Mouse (Mus musculus) CH12.LX (cell line): ENCODE measurements around the gene Dync1i1. TPM values are rescaled to one million over a fixed set of nuclear protein-coding genes. Genes with fewer than 3 reads are reported as not detected.

Source experiments
- DNase-seq: peaks from one replicate; pipeline ENCODE4 v3.0.0-alpha.2; 2013; ENCODE audit errors: extremely low read depth
- H3K27ac ChIP-seq: 2 replicates; pipeline ENCODE4 v1.5.1; 2012; ENCODE audit warnings: low read depth, mild to moderate bottlenecking, control low read depth, moderate library complexity; ENCODE audit not compliant: insufficient read depth
- H3K27me3 ChIP-seq: replicated peaks from 2 replicates; pipeline ENCODE3; 2012; ENCODE audit warnings: inconsistent platforms
- H3K36me3 ChIP-seq, 2 experiments: replicated peaks in 1 of 2; 2 replicates each; pipeline versions ENCODE3 to v1.6.1; 2012; ENCODE audit warnings: inconsistent platforms in 1 of 2, low read length in 1 of 2, mild to moderate bottlenecking in 1 of 2, mixed read lengths in 1 of 2, moderate library complexity in 1 of 2; ENCODE audit not compliant: control insufficient read depth in 1 of 2, insufficient read depth in 1 of 2
- H3K4me1 ChIP-seq, 2 experiments: 2 replicates each; pipeline ENCODE4 v1.6.1; 2012; ENCODE audit warnings: inconsistent platforms in 1 of 2, moderate library complexity in 1 of 2; ENCODE audit not compliant: insufficient read depth in 2 of 2, control insufficient read depth in 1 of 2
- H3K4me2 ChIP-seq: 2 replicates; pipeline ENCODE4 v1.6.1; 2012; ENCODE audit warnings: low read depth, mild to moderate bottlenecking, control low read depth; ENCODE audit not compliant: poor library complexity, insufficient read depth, severe bottlenecking
- H3K4me3 ChIP-seq, 3 experiments: fragments of 150-350 bp in 1 of 3; sonication (generic) in 1 of 3; replicated peaks in 1 of 3; 2 replicates each; pipeline versions ENCODE3 to v1.5.1; 2011 to 2012; ENCODE audit warnings: low read depth in 2 of 3, low read length in 2 of 3, mild to moderate bottlenecking in 2 of 3, moderate library complexity in 2 of 3, control low read depth in 1 of 3, improper control_type of control experiment in 1 of 3, inconsistent platforms in 1 of 3, mixed read lengths in 1 of 3; ENCODE audit not compliant: poor library complexity in 1 of 3
- H3K79me2 ChIP-seq: replicated peaks from 2 replicates; pipeline ENCODE4 v1.6.1; 2012; ENCODE audit warnings: mild to moderate bottlenecking, moderate library complexity; ENCODE audit not compliant: control insufficient read depth, poor library complexity, insufficient read depth, severe bottlenecking; ENCODE audit errors: extremely low read depth
- H3K9ac ChIP-seq: 2 replicates; pipeline ENCODE4 v1.6.1; 2012; ENCODE audit warnings: low read depth, mild to moderate bottlenecking, control low read depth, moderate library complexity; ENCODE audit not compliant: insufficient read depth
- H3K9me3 ChIP-seq: replicated peaks from 2 replicates; pipeline ENCODE3; 2012; ENCODE audit warnings: low read length, inconsistent platforms, mixed read lengths
- BHLHE40 ChIP-seq: IDR thresholded peaks from 2 replicates; pipeline ENCODE4 v1.6.1; 2011; ENCODE audit warnings: mild to moderate bottlenecking, low read depth, low read length, improper control_type of control experiment
- CHD1 ChIP-seq: IDR thresholded peaks from 2 replicates; pipeline ENCODE4 v1.6.1; 2012; ENCODE audit warnings: low read depth, low read length, improper control_type of control experiment, inconsistent platforms
- CTCF ChIP-seq, 2 experiments: IDR thresholded peaks in 1 of 2; conservative IDR thresholded peaks in 1 of 2; 2 replicates each; pipeline ENCODE4 v1.5.1; 2011 to 2012; ENCODE audit warnings: low read depth in 2 of 2, low read length in 2 of 2, improper control_type of control experiment in 1 of 2, inconsistent platforms in 1 of 2, mild to moderate bottlenecking in 1 of 2, moderate library complexity in 1 of 2
- E2F4 ChIP-seq: IDR thresholded peaks from 2 replicates; pipeline ENCODE4 v1.6.1; 2011; ENCODE audit warnings: low read depth, low read length, improper control_type of control experiment; ENCODE audit not compliant: insufficient replicate concordance
- GABPA ChIP-seq: IDR thresholded peaks from 2 replicates; pipeline ENCODE4 v1.6.1; 2012; ENCODE audit warnings: low read depth, low read length, improper control_type of control experiment, inconsistent platforms; ENCODE audit not compliant: insufficient replicate concordance
- IRF4 ChIP-seq: IDR thresholded peaks from 2 replicates; pipeline ENCODE4 v1.6.1; 2014; ENCODE audit warnings: low read depth, mild to moderate bottlenecking, inconsistent platforms, low read length, improper control_type of control experiment
- MAFK ChIP-seq: IDR thresholded peaks from 2 replicates; pipeline ENCODE4 v1.6.1; 2011; ENCODE audit warnings: low read length, improper control_type of control experiment; ENCODE audit not compliant: insufficient replicate concordance
- MAX ChIP-seq: IDR thresholded peaks from 2 replicates; pipeline ENCODE4 v1.6.1; 2011; ENCODE audit warnings: low read length, improper control_type of control experiment
- MEF2A ChIP-seq: IDR thresholded peaks from 2 replicates; pipeline ENCODE4 v1.6.1; 2014; ENCODE audit warnings: low read depth, mild to moderate bottlenecking, inconsistent platforms, low read length, improper control_type of control experiment, borderline replicate concordance
- MYC ChIP-seq: IDR thresholded peaks from 2 replicates; pipeline ENCODE4 v1.6.1; 2011; ENCODE audit warnings: low read depth, mild to moderate bottlenecking, improper control_type of control experiment, low read length
- PAX5 ChIP-seq: IDR thresholded peaks from 2 replicates; pipeline ENCODE4 v1.6.1; 2012; ENCODE audit warnings: low read length, inconsistent platforms, mixed read lengths
- RAD21 ChIP-seq: IDR thresholded peaks from 2 replicates; pipeline ENCODE4 v1.6.1; 2011; ENCODE audit warnings: low read depth, mild to moderate bottlenecking, low read length, improper control_type of control experiment, moderate library complexity
- RCOR1 ChIP-seq: conservative IDR thresholded peaks from 2 replicates; pipeline ENCODE4 v1.6.1; 2012; ENCODE audit warnings: low read depth, mild to moderate bottlenecking, inconsistent platforms, low read length, improper control_type of control experiment
- SMC3 ChIP-seq: IDR thresholded peaks from 2 replicates; pipeline ENCODE4 v1.6.1; 2011; ENCODE audit warnings: low read depth, low read length, improper control_type of control experiment
- USF1 ChIP-seq: IDR thresholded peaks from 2 replicates; pipeline ENCODE4 v1.6.1; 2014; ENCODE audit warnings: low read depth, mild to moderate bottlenecking, inconsistent platforms, low read length, improper control_type of control experiment
- USF2 ChIP-seq: conservative IDR thresholded peaks from 2 replicates; pipeline ENCODE4 v1.6.1; 2011; ENCODE audit warnings: low read depth, low read length, improper control_type of control experiment
- dilution Hi-C: fragments of 300-500 bp; cut with MboI; formaldehyde crosslinking; loops from 2 replicates; pipeline ENCODE4 v1.14.3; 2020; ENCODE audit warnings: low sequenced_read_pairs; ENCODE audit not compliant: extremely low pct_unique_long_range_greater_than_20kb, extremely low pct_ligation_motif_present
- in situ Hi-C: fragments of 300-500 bp; cut with MboI; formaldehyde crosslinking; loops from 3 replicates; pipeline ENCODE4 v1.14.3; 2019; ENCODE audit warnings: low sequenced_read_pairs, low pct_ligation_motif_present, low pct_unique_long_range_greater_than_20kb, mixed read lengths
- polyA plus RNA-seq: library from polyadenylated mRNA; unstranded; fragments of >175 nt; gene quantifications from 2 replicates; pipeline ENCODE4 v1.2.1, GENCODE M21; 2012; ENCODE audit warnings: low read depth; ENCODE audit not compliant: insufficient read length
- total RNA-seq, 2 experiments: library from RNA; depleted of rRNA; stranded (reverse); fragments of 300-350 nt in 1 of 2; fragments of >200 nt in 1 of 2; gene quantifications; 2 replicates each; pipeline ENCODE4 v1.2.3; 2012 to 2014

The Dync1i1 gene
- total and polyA plus RNA-seq, 3 experiments = not detected

DNA sequence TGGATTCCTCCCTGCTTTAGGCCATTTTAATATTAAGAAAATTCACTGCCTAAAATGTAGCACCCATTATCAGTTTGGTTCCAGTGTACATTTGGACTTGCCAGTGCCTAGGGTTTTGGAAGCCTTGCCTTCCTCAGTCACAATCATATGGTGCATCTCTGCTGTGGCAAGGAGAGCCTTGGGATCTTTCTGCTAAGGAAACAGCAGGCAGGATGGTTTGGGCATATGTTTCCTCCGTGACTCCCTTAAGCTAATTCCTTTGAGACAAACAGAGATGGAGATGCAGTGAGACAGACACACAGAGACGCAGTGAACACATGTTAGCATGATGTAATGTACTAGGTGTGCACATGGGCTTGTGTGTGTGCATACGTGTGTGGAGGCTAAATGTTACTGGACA is 7.8 kb downstream of the Dync1i1 start:
- DNase-seq = no peak
- Histone ChIP-seq H3K27ac (no peak overlapping the region), H3K36me3 (no peaks in the 10 kb centered on the region), H3K4me3 (no peak overlapping the region), H3K4me1 (no peaks in the 10 kb centered on the region), H3K27me3 (no peaks in the 10 kb centered on the region), H3K9ac (no peak overlapping the region), H3K79me2 (no peaks in the 10 kb centered on the region), H3K4me2 (no peak overlapping the region), H3K9me3 (no peaks in the 10 kb centered on the region)
- dilution Hi-C loops (no loop called here), in situ Hi-C loops (no loop called here)
- TF ChIP-seq MYC = no peak
- no peak for TF ChIP-seq BHLHE40
- TF ChIP-seq USF2 = no peak
- TF ChIP-seq MEF2A = no peak
- no peak for TF ChIP-seq CHD1
- TF ChIP-seq CTCF (conservative IDR thresholded peaks at IDR 0.05 in 1 of 2, IDR thresholded peaks at IDR 0.05 in 1 of 2; ENCODE audit: low read depth in 2 of 2, low read length in 2 of 2) = no peak
- no peak for TF ChIP-seq USF1
- TF ChIP-seq MAX = no peak
- TF ChIP-seq, all 38 proteins: peak for 0

DNA sequence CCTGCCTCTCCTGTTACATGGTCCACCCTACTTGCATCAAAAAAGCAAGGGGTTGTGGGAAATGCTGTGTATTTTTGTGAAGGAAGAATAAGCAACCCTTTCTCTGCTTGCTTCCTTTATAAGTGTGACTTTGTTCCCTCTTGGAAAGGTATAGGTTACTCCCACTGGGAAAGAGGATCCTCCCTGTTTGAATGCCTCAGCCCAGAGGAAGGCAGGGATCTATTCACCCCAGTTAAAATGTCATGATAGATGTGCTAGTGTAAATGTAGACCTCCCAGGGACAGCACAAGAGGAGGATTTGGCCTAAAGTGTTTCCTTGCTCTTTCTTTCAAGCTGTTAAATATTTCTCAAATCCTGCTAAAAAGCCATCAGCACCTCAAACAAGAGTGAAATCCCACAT is 9.0 kb downstream of the Dync1i1 start:
- Histone ChIP-seq H3K4me2 (no peak overlapping the region), H3K36me3 (no peaks in the 10 kb centered on the region), H3K9me3 (no peaks in the 10 kb centered on the region), H3K79me2 (no peaks in the 10 kb centered on the region), H3K27ac (no peak overlapping the region), H3K9ac (no peak overlapping the region), H3K4me3 (no peak overlapping the region), H3K27me3 (no peaks in the 10 kb centered on the region), H3K4me1 (no peaks in the 10 kb centered on the region)
- in situ Hi-C loops (no loop called here), dilution Hi-C loops (no loop called here)
- TF ChIP-seq USF1 (no peak), SMC3 (no peak), CTCF (conservative IDR thresholded peaks at IDR 0.05 in 1 of 2, IDR thresholded peaks at IDR 0.05 in 1 of 2; ENCODE audit: low read depth in 2 of 2, low read length in 2 of 2) (no peak), E2F4 (no peak), IRF4 (no peak), MYC (no peak), MAFK (no peak), RAD21 (no peak), PAX5 (no peak), GABPA (no peak), RCOR1 (no peak)
- no peak for DNase-seq
